Mouse (Mus musculus) hindbrain, embryonic 10.5 days (tissue): Measurements from ENCODE around the gene Fam50a. TPM values are rescaled to one million over a fixed set of nuclear protein-coding genes. Genes with fewer than 3 reads are reported as not detected.
"Not testable (repeated sequence)": the region's sequence is repeated elsewhere in the genome, so short reads cannot be mapped to it uniquely, and the experiment has no call there.

Experiments
- DNase-seq: peaks from one replicate; pipeline ENCODE4 v3.0.0-alpha.2; 2017; ENCODE audit warnings: low spot score
- H3K27ac ChIP-seq: fragments of 300-500 bp; sonication (generic); 2 replicates; pipeline ENCODE4 v1.5.1; 2016; ENCODE audit warnings: mild to moderate bottlenecking, moderate library complexity
- H3K27me3 ChIP-seq: fragments of 300-500 bp; sonication (generic); 2 replicates; pipeline ENCODE4 v1.6.1; 2016; ENCODE audit warnings: mild to moderate bottlenecking; ENCODE audit not compliant: poor library complexity, insufficient read depth, severe bottlenecking
- H3K36me3 ChIP-seq: fragments of 300-500 bp; sonication (generic); 2 replicates; pipeline ENCODE4 v1.6.1; 2016; ENCODE audit warnings: mild to moderate bottlenecking, moderate library complexity
- H3K4me1 ChIP-seq: fragments of 300-500 bp; sonication (generic); replicated peaks from 2 replicates; pipeline ENCODE4 v1.6.1; 2016; ENCODE audit warnings: mild to moderate bottlenecking
- H3K4me3 ChIP-seq: fragments of 300-500 bp; sonication (generic); 2 replicates; pipeline ENCODE4 v1.5.1; 2016; ENCODE audit warnings: mild to moderate bottlenecking, moderate library complexity
- H3K9me3 ChIP-seq: fragments of 300-500 bp; sonication (generic); 2 replicates; pipeline ENCODE4 v1.6.1; 2016; ENCODE audit warnings: mild to moderate bottlenecking, moderate library complexity
- WGBS: fragments of 180-500 bp; shearing (Covaris S2); methylation state at CpG from one replicate; pipeline ENCODE4 v1.1.7; 2016; 5-methylcytosine and 5-hydroxymethylcytosine counted together
- polyA plus RNA-seq: library from polyadenylated mRNA; unstranded; fragments of >200 nt; fragmentation: Nextera tagmentation; extraction: Ambion mirVana; gene quantifications from 2 replicates; pipeline ENCODE4 v1.2.1, GENCODE M21; 2016

Fam50a gene
- polyA plus RNA-seq, 1 experiment from 2014 or later, result 66.4 TPM

- H3K4me3 ChIP-seq, result no peak overlapping the region
- no peak for DNase-seq
- no peak overlapping the region for H3K27ac ChIP-seq
- peaks cover 22% of the 10 kb centered on the region for H3K36me3 ChIP-seq
- no peaks in the 10 kb centered on the region for H3K9me3 ChIP-seq
- no peaks in the 10 kb centered on the region for H3K27me3 ChIP-seq
- 85% methylated on average over 4 of the region's 4 CpGs for WGBS
- peaks cover 7% of the 10 kb centered on the region; the same call in 1 of the 2 replicates for H3K4me1 ChIP-seq
Observed at GRCm38 (mm10) chrX:74293431-74293830, 19.4 kb upstream of the Fam50a start.

GRCm38 (mm10) chrX:74296538-74297448, 16.0 kb upstream of the Fam50a start, which contains the start of gene Atp6ap1:
Gene Atp6ap1, plus strand, starts transcription at chrX:74297097.
- Histone ChIP-seq H3K4me1 (peaks cover 7% of the 10 kb centered on the region; the same call in 1 of the 2 replicates), H3K36me3 (peaks cover 29% of the 10 kb centered on the region), H3K4me3 (peak within 1 kb of the TSS; percentile 61), H3K27ac (peak within 1 kb of the TSS; percentile 87), H3K27me3 (no peaks in the 10 kb centered on the region), H3K9me3 (no peaks in the 10 kb centered on the region)
- 12% methylated on average over 37 of the region's 37 CpGs for WGBS
- DNase-seq, result peak; percentile 90

- 83% methylated on average over 1 of the region's 1 CpGs for WGBS
- no peak for DNase-seq
Observed at GRCm38 (mm10) chrX:74298348-74298747, 14.5 kb upstream of the Fam50a start.

GRCm38 (mm10) chrX:74299721-74300120, 13.1 kb upstream of the Fam50a start:
- no peaks in the 10 kb centered on the region for H3K27me3 ChIP-seq
- H3K36me3 ChIP-seq, result peaks cover 52% of the 10 kb centered on the region
- peaks cover 7% of the 10 kb centered on the region; the same call in 1 of the 2 replicates for H3K4me1 ChIP-seq
- no peak for DNase-seq
- H3K27ac ChIP-seq, result no peak overlapping the region
- no peak overlapping the region for H3K4me3 ChIP-seq
- 89% methylated on average over 3 of the region's 3 CpGs for WGBS
- H3K9me3 ChIP-seq, result no peaks in the 10 kb centered on the region

More at GRCm38 (mm10) chrX:74298348-74298747, 14.5 kb upstream of the Fam50a start:
- peaks cover 45% of the 10 kb centered on the region for H3K36me3 ChIP-seq
- H3K27ac ChIP-seq, result no peak overlapping the region
- H3K4me1 ChIP-seq, result peaks cover 7% of the 10 kb centered on the region; the same call in 1 of the 2 replicates
- no peak overlapping the region for H3K4me3 ChIP-seq
- H3K27me3 ChIP-seq, result no peaks in the 10 kb centered on the region
- H3K9me3 ChIP-seq, result no peaks in the 10 kb centered on the region

GRCm38 (mm10) chrX:74304867-74305700, 7.7 kb upstream of the Fam50a start, which contains the start of gene Gdi1:
Gene Gdi1, plus strand, starts transcription at chrX:74304998.
- Histone ChIP-seq H3K4me3 (peak within 1 kb of the TSS; percentile 69), H3K27me3 (no peaks in the 10 kb centered on the region), H3K4me1 (peaks cover 10% of the 10 kb centered on the region; the same call in 1 of the 2 replicates), H3K36me3 (peaks cover 80% of the 10 kb centered on the region), H3K9me3 (no peaks in the 10 kb centered on the region), H3K27ac (peak within 1 kb of the TSS; percentile 95)
- peak; percentile 76 for DNase-seq
- WGBS, result 23% methylated on average over 41 of the region's 41 CpGs

- Histone ChIP-seq H3K4me1 (peaks cover 22% of the 10 kb centered on the region), H3K9me3 (no peaks in the 10 kb centered on the region; the same call in 1 of the 2 replicates), H3K27me3 (no peaks in the 10 kb centered on the region), H3K4me3 (peak within 1 kb of the TSS; percentile 62), H3K27ac (peak within 1 kb of the TSS; percentile 95), H3K36me3 (peaks cover 18% of the 10 kb centered on the region)
- 19% methylated on average over 30 of the region's 30 CpGs for WGBS
- DNase-seq, result peak; percentile 78
Observed at GRCm38 (mm10) chrX:74328725-74329161, 15.9 kb downstream of the Fam50a start, which contains the start of gene Plxna3. Gene Plxna3, plus strand, starts transcription at chrX:74329066.

GRCm38 (mm10) chrX:74329215-74329671, 16.4 kb downstream of the Fam50a start:
- DNase-seq, result no peak
- 27% methylated on average over 10 of the region's 10 CpGs for WGBS
- Histone ChIP-seq H3K27ac (peak overlapping the region; percentile 95), H3K27me3 (no peaks in the 10 kb centered on the region), H3K36me3 (peaks cover 23% of the 10 kb centered on the region), H3K4me1 (peaks cover 22% of the 10 kb centered on the region), H3K4me3 (peak overlapping the region; percentile 62), H3K9me3 (no peaks in the 10 kb centered on the region; the same call in 1 of the 2 replicates)

- H3K27me3 ChIP-seq, result no peaks in the 10 kb centered on the region
- 48% methylated on average over 2 of the region's 2 CpGs for WGBS
- peaks cover 22% of the 10 kb centered on the region for H3K4me1 ChIP-seq
- H3K36me3 ChIP-seq, result peaks cover 34% of the 10 kb centered on the region
- peak overlapping the region; percentile 95 for H3K27ac ChIP-seq
- DNase-seq, result no peak
- H3K4me3 ChIP-seq, result peak overlapping the region; percentile 62
- no peaks in the 10 kb centered on the region; the same call in 1 of the 2 replicates for H3K9me3 ChIP-seq
Observed at GRCm38 (mm10) chrX:74330166-74330930, 17.5 kb downstream of the Fam50a start.

GRCm38 (mm10) chrX:74352645-74353466, 40.0 kb downstream of the Fam50a start:
- H3K4me1 ChIP-seq, result peaks cover 5% of the 10 kb centered on the region
- WGBS, result 31% methylated on average over 13 of the region's 13 CpGs
- H3K36me3 ChIP-seq, result no peaks in the 10 kb centered on the region
- H3K27me3 ChIP-seq, result no peaks in the 10 kb centered on the region
- H3K27ac ChIP-seq, result peak overlapping the region; percentile 84
- DNase-seq, result no peak
- H3K9me3 ChIP-seq, result no peaks in the 10 kb centered on the region
- H3K4me3 ChIP-seq, result peak overlapping the region; percentile 56

GRCm38 (mm10) chrX:74353467-74353770, 40.6 kb downstream of the Fam50a start, which contains the start of gene Lage3:
Gene Lage3, minus strand, starts transcription at chrX:74353618.
- peak within 1 kb of the TSS; percentile 56 for H3K4me3 ChIP-seq
- DNase-seq, result peak; percentile 68
- 23% methylated on average over 18 of the region's 22 CpGs for WGBS
- H3K36me3 ChIP-seq, result no peaks in the 10 kb centered on the region
- H3K27ac ChIP-seq, result peak within 1 kb of the TSS; percentile 84
- H3K27me3 ChIP-seq, result no peaks in the 10 kb centered on the region
- no peaks in the 10 kb centered on the region for H3K9me3 ChIP-seq
- peaks cover 5% of the 10 kb centered on the region for H3K4me1 ChIP-seq

GRCm38 (mm10) chrX:74357069-74357468, 44.2 kb downstream of the Fam50a start:
- WGBS, result 86% methylated on average over 3 of the region's 3 CpGs
- not testable (repeated sequence) for H3K27ac ChIP-seq, H3K27me3 ChIP-seq, H3K4me1 ChIP-seq, DNase-seq, H3K36me3 ChIP-seq, H3K4me3 ChIP-seq, H3K9me3 ChIP-seq
